Mouse (Mus musculus) forebrain, embryonic 14.5 days (tissue): ENCODE measurements around the gene 1600014C23Rik. TPM values are rescaled to one million over a fixed set of nuclear protein-coding genes. Genes with fewer than 3 reads are reported as not detected.
A peak's percentile ranks its signal among the peaks of the same experiment; 100 is the strongest.

Experiments used
- ATAC-seq: fragments of 200-750 bp; cut with Nextera tagmentation; 2 replicates; pipeline ENCODE4 v1.8.0; 2017; ENCODE audit warnings: mild to moderate bottlenecking, moderate library complexity
- DNase-seq: peaks from one replicate; pipeline ENCODE4 v3.0.0-alpha.2; 2015; ENCODE audit warnings: low spot score
- H3K27ac ChIP-seq: fragments of 300-500 bp; sonication (generic); 2 replicates; pipeline ENCODE4 v1.5.1; 2014; ENCODE audit warnings: low read depth, mild to moderate bottlenecking, control low read depth, low read length, moderate library complexity
- H3K27me3 ChIP-seq: fragments of 300-500 bp; sonication (generic); replicated peaks from 2 replicates; pipeline ENCODE4 v1.6.1; 2014; ENCODE audit warnings: low read length, control low read depth, mixed read lengths; ENCODE audit not compliant: control insufficient read depth, insufficient read depth
- H3K36me3 ChIP-seq: fragments of 300-500 bp; sonication (generic); 2 replicates; pipeline ENCODE4 v1.6.1; 2014; ENCODE audit warnings: low read length, control low read depth; ENCODE audit not compliant: control insufficient read depth, insufficient read depth
- H3K4me1 ChIP-seq: fragments of 300-500 bp; sonication (generic); 2 replicates; pipeline ENCODE4 v1.6.1; 2014; ENCODE audit warnings: antibody characterized with exemption, low read length, control low read depth; ENCODE audit not compliant: control insufficient read depth, insufficient read depth
- H3K4me2 ChIP-seq: fragments of 300-500 bp; sonication (generic); 2 replicates; pipeline ENCODE4 v1.6.1; 2014; ENCODE audit warnings: mild to moderate bottlenecking, control low read depth, low read length
- H3K4me3 ChIP-seq: fragments of 300-500 bp; sonication (generic); 2 replicates; pipeline ENCODE4 v1.5.1; 2014; ENCODE audit warnings: low read depth, low read length, control low read depth
- H3K9ac ChIP-seq: fragments of 300-500 bp; sonication (generic); 2 replicates; pipeline ENCODE4 v1.6.1; 2014; ENCODE audit warnings: mild to moderate bottlenecking, low read length, control low read depth, moderate library complexity
- H3K9me3 ChIP-seq: fragments of 300-500 bp; sonication (generic); replicated peaks from 2 replicates; pipeline ENCODE4 v1.6.1; 2016; ENCODE audit warnings: low read length, control low read depth, mixed read lengths; ENCODE audit not compliant: control insufficient read depth
- WGBS: fragments of 180-500 bp; shearing (Covaris S2); extraction: QIAGEN DNeasy Blood & Tissue Kit; methylation state at CpG from one replicate; pipeline ENCODE4 v1.1.7; 2014; 5-methylcytosine and 5-hydroxymethylcytosine counted together
- polyA plus RNA-seq: library from polyadenylated mRNA; unstranded; fragments of >200 nt; fragmentation: Nextera tagmentation; extraction: Ambion mirVana; gene quantifications from 2 replicates; pipeline ENCODE4 v1.2.1, GENCODE M21; 2014

1600014C23Rik gene
- polyA plus RNA-seq, 1 experiment from 2014 or later: 0.38 TPM

GRCm38 (mm10) chr17:45692159-45692558, 41.5 kb downstream of the 1600014C23Rik start:
- DNase-seq: no peak
- Histone ChIP-seq H3K27ac (no peak overlapping the region), H3K9ac (no peak overlapping the region), H3K27me3 (no peaks in the 10 kb centered on the region), H3K4me3 (no peak overlapping the region), H3K4me1 (peaks cover 7% of the 10 kb centered on the region), H3K4me2 (no peak overlapping the region), H3K9me3 (no peaks in the 10 kb centered on the region), H3K36me3 (peaks cover 8% of the 10 kb centered on the region; the same call in 1 of the 2 replicates)
- 88% methylated on average over 5 of the region's 5 CpGs for WGBS
- no peak for ATAC-seq

DNA sequence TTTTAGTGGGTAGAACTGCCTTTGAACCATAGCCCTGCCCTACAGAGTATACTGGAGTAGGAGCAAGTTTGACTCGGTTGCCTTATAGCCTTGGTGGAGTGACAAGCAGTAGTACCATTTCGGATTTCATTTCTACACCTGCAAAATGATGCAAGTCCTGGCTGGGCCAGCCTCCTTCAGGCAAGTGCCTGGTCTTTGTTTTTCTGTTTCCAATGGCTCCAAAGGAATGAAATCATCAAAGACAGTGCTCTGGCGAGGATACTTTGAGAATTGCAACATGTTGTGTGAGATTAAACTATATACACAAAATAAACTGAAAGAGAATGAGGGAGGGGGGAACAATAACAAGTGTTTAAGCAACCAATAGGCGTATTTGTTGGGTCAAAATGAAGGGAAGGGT, 43.6 kb downstream of the 1600014C23Rik start:
- H3K4me2 ChIP-seq: no peak overlapping the region
- H3K4me3 ChIP-seq: no peak overlapping the region
- no peaks in the 10 kb centered on the region for H3K9me3 ChIP-seq
- no peaks in the 10 kb centered on the region for H3K36me3 ChIP-seq
- no peak overlapping the region for H3K9ac ChIP-seq
- H3K27me3 ChIP-seq: no peaks in the 10 kb centered on the region
- DNase-seq (no peak), ATAC-seq (no peak)
- H3K27ac ChIP-seq: no peak overlapping the region
- 87% methylated on average over 4 of the region's 4 CpGs for WGBS
- peaks cover 14% of the 10 kb centered on the region for H3K4me1 ChIP-seq

DNA sequence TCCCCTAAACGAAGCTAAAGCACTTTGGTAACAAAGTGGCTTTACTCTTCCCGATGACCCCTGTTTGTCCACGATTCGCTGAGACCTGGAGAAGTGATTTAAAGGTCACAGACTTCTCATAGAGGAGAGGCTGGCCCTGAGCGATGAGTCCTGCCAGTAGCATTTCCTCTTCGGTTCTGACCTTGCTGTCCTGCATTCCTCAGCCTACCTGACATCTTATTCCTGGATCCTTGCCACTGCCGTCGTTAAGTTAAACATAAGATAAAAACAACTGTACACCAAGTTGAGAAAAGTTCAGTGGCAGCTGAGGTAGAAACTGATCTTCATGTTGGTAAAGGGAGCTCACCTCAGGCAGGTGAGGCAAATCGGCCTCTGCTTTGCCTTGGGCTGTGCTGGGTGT, 44.5 kb downstream of the 1600014C23Rik start:
- H3K4me2 ChIP-seq: no peak overlapping the region
- no peak overlapping the region for H3K4me3 ChIP-seq
- H3K4me1 ChIP-seq: peaks cover 20% of the 10 kb centered on the region
- no peak overlapping the region for H3K9ac ChIP-seq
- ATAC-seq (no peak), DNase-seq (no peak)
- H3K9me3 ChIP-seq: no peaks in the 10 kb centered on the region
- H3K27me3 ChIP-seq: no peaks in the 10 kb centered on the region
- no peak overlapping the region for H3K27ac ChIP-seq
- H3K36me3 ChIP-seq: no peaks in the 10 kb centered on the region
- WGBS: 92% methylated on average over 9 of the region's 9 CpGs

DNA sequence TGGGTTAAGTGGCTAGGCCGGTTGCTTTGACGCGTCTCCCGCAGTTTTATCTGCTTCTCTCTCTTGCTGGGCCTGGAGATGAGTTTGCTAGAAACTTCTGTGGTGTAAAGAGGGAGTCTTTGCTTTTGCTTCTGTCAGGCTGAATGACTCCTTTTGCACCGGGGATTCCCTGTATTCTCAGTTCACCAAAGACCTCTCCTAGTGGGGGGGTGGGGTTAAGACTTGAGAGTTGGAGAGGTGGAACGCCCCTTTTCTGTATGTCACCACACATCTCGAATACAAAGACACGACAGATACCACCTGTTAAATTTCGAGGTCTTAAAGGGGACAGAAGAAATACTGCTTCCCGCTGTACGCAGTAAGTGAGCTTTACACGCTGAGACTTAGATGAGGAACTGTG, 46.9 kb downstream of the 1600014C23Rik start, which contains the start of gene Tmem63b:
Gene Tmem63b (minus strand): TSS at position 190 of the 400 bp plus-strand sequence.
- ATAC-seq (peak; percentile 2; the same call in 1 of the 2 replicates), DNase-seq (peak; percentile 26)
- peak within 1 kb of the TSS; percentile 95 for H3K9ac ChIP-seq
- H3K9me3 ChIP-seq: no peaks in the 10 kb centered on the region
- no peaks in the 10 kb centered on the region for H3K27me3 ChIP-seq
- H3K4me1 ChIP-seq: peaks cover 25% of the 10 kb centered on the region
- 6% methylated on average over 12 of the region's 12 CpGs for WGBS
- H3K27ac ChIP-seq: peak within 1 kb of the TSS; percentile 86
- H3K36me3 ChIP-seq: no peaks in the 10 kb centered on the region
- H3K4me2 ChIP-seq: peak within 1 kb of the TSS; percentile 90
- H3K4me3 ChIP-seq: peak within 1 kb of the TSS; percentile 96

GRCm38 (mm10) chr17:45686093-45686619, 47.5 kb downstream of the 1600014C23Rik start, which contains the start of gene Mrpl14:
Gene Mrpl14 (plus strand): TSS chr17:45686322.
- peaks cover 25% of the 10 kb centered on the region for H3K4me1 ChIP-seq
- WGBS: under 1% methylated on average over 29 of the region's 50 CpGs
- H3K4me2 ChIP-seq: peak within 1 kb of the TSS; percentile 90
- peak within 1 kb of the TSS; percentile 86 for H3K27ac ChIP-seq
- H3K9ac ChIP-seq: peak within 1 kb of the TSS; percentile 95
- peak within 1 kb of the TSS; percentile 96 for H3K4me3 ChIP-seq
- DNase-seq: peak; percentile 97
- ATAC-seq: peak; percentile 91
- no peaks in the 10 kb centered on the region for H3K36me3 ChIP-seq
- H3K27me3 ChIP-seq: no peaks in the 10 kb centered on the region
- no peaks in the 10 kb centered on the region for H3K9me3 ChIP-seq

- DNase-seq (peak; percentile 56), ATAC-seq (peak; percentile 47)
- H3K9me3 ChIP-seq: no peaks in the 10 kb centered on the region
- H3K27ac ChIP-seq: peak overlapping the region; percentile 86
- H3K4me1 ChIP-seq: peaks cover 28% of the 10 kb centered on the region
- H3K36me3 ChIP-seq: no peaks in the 10 kb centered on the region
- peak overlapping the region; percentile 95 for H3K9ac ChIP-seq
- H3K4me2 ChIP-seq: peak overlapping the region; percentile 64
- H3K27me3 ChIP-seq: no peaks in the 10 kb centered on the region
- H3K4me3 ChIP-seq: peak overlapping the region; percentile 96
- under 1% methylated on average over 58 of the region's 58 CpGs for WGBS
These were observed 48.2 kb downstream of the 1600014C23Rik start for GRCm38 (mm10) chr17:45685171-45686092.

- peak; percentile 44 for DNase-seq
These were observed 48.9 kb downstream of the 1600014C23Rik start for GRCm38 (mm10) chr17:45684667-45685131.

More at GRCm38 (mm10) chr17:45684667-45685131, 48.9 kb downstream of the 1600014C23Rik start:
- H3K9ac ChIP-seq: peak overlapping the region; percentile 95
- peak overlapping the region; percentile 64 for H3K4me2 ChIP-seq
- no peaks in the 10 kb centered on the region for H3K27me3 ChIP-seq
- peak; percentile 4; the same call in 1 of the 2 replicates for ATAC-seq
- peak overlapping the region; percentile 96 for H3K4me3 ChIP-seq
- H3K9me3 ChIP-seq: no peaks in the 10 kb centered on the region
- 28% methylated on average over 14 of the region's 14 CpGs for WGBS
- H3K36me3 ChIP-seq: no peaks in the 10 kb centered on the region
- peak overlapping the region; percentile 86 for H3K27ac ChIP-seq
- H3K4me1 ChIP-seq: peaks cover 28% of the 10 kb centered on the region
